8 mouse cellular contexts compared by ENCODE assay signal in the genomic region with DNA sequence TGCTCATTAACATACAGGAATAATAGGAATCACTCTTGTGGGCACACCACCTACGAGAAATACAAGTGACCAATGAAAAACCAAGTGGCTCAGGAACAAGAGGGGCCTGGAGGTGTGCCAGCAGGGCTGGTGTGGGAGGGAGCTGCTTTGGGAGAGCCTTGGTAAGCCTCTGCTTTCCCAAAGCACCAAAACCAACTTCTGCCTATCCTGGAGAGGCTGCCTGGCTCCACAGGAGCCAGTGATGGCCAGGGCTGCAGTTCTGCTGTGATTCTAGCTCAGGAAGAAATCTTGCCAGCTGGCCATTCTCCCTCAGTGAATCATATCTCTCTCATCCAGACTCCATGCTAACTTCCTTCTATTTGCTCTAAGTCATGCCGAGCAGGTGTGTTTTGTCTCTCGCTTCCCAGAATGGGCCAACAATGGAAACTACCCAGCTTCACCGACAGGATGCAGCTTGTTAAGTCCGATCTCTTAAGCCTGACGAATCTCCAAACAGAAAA. TPM values are rescaled to one million over a fixed set of nuclear protein-coding genes. Genes with fewer than 3 reads are reported as not detected.
A peak's percentile ranks its signal among the peaks of the same experiment; 100 is the strongest.
DNase-seq lines count a peak whose midpoint lies in the region; ATAC-seq and TF ChIP-seq lines count a peak whose summit lies in the region.

No protein-coding gene starts in this region.

- no peak overlapping the region for H3K27ac ChIP-seq in limb, embryonic 14.5 days (replicated peaks; ENCODE audit: low read depth, low read length)
- H3K27ac ChIP-seq in limb, embryonic 10.5 days, result no peak overlapping the region
- peak overlapping the region; percentile 74 for H3K27ac ChIP-seq in forebrain, embryonic 15.5 days (replicated peaks)
- peak overlapping the region; percentile 36 for H3K27ac ChIP-seq in layer of hippocampus, adult 2 months
- 0 out of 2 replicates have a peak overlapping the region, but pooled peaks have one; percentile 17 for H3K27ac ChIP-seq in midbrain, embryonic 10.5 days (replicated peaks)
- peak overlapping the region; percentile 82 for H3K27ac ChIP-seq in stomach, postnatal 0 days (replicated peaks)

- H3K4me3 ChIP-seq in limb, embryonic 14.5 days (replicated peaks; ENCODE audit: low read length), result no peak overlapping the region
- no peak overlapping the region for H3K4me3 ChIP-seq in limb, embryonic 10.5 days
- H3K4me3 ChIP-seq in forebrain, embryonic 15.5 days, result no peak overlapping the region
- H3K4me3 ChIP-seq in layer of hippocampus, adult 2 months, result no peak overlapping the region; the same call in 1 of the 2 replicates
- H3K4me3 ChIP-seq in midbrain, embryonic 10.5 days, result no peak overlapping the region
- H3K4me3 ChIP-seq in stomach, postnatal 0 days (ENCODE audit: low read depth, low read length), result no peak overlapping the region

- DNase-seq in limb, embryonic 14.5 days (ENCODE audit: low spot score), result peak; percentile 36
- no peak for DNase-seq in limb, embryonic 10.5 days (ENCODE audit: low spot score)
- peak; percentile 86 to 87 for DNase-seq in heart, postnatal 10 days
- peak; percentile 29 to 62 for DNase-seq in layer of hippocampus, adult 2 months (ENCODE audit: low spot score in 2 of 2)
- DNase-seq in midbrain, embryonic 10.5 days (ENCODE audit: low spot score), result no peak
- DNase-seq in stomach, postnatal 0 days (ENCODE audit: low spot score), result peak; percentile 66
- no peak for DNase-seq in B cell, adult 2 months

- H3K9me3 ChIP-seq in limb, embryonic 14.5 days (ENCODE audit: control insufficient read depth, low read length), result no peaks in the 10 kb centered on the region
- H3K9me3 ChIP-seq in limb, embryonic 10.5 days (replicated peaks), result no peaks in the 10 kb centered on the region
- H3K9me3 ChIP-seq in forebrain, embryonic 15.5 days, result no peaks in the 10 kb centered on the region
- H3K9me3 ChIP-seq in midbrain, embryonic 10.5 days (replicated peaks), result no peaks in the 10 kb centered on the region
- no peaks in the 10 kb centered on the region for H3K9me3 ChIP-seq in stomach, postnatal 0 days (ENCODE audit: control insufficient read depth, low read length)

- peak; percentile 50 for TF ChIP-seq CTCF in layer of hippocampus, adult 2 months (conservative IDR thresholded peaks at IDR 0.05)
- TF ChIP-seq CTCF in stomach, postnatal 0 days (IDR thresholded peaks at IDR 0.05; ENCODE audit: low read depth), result peak; percentile 55

- H3K27me3 ChIP-seq in limb, embryonic 14.5 days (ENCODE audit: control insufficient read depth, insufficient read depth, low read length), result no peaks in the 10 kb centered on the region
- no peaks in the 10 kb centered on the region for H3K27me3 ChIP-seq in limb, embryonic 10.5 days (ENCODE audit: low read depth, poor library complexity, severe bottlenecking)
- H3K27me3 ChIP-seq in forebrain, embryonic 15.5 days, result no peaks in the 10 kb centered on the region
- no peaks in the 10 kb centered on the region for H3K27me3 ChIP-seq in midbrain, embryonic 10.5 days (ENCODE audit: low read depth, poor library complexity, severe bottlenecking)
- H3K27me3 ChIP-seq in stomach, postnatal 0 days (ENCODE audit: control insufficient read depth, insufficient read depth, low read length), result no peaks in the 10 kb centered on the region

- peaks cover 15% of the 10 kb centered on the region for H3K4me1 ChIP-seq in limb, embryonic 14.5 days (ENCODE audit: control insufficient read depth, insufficient read depth, low read length)
- peaks cover 11% of the 10 kb centered on the region; the same call in 1 of the 2 replicates for H3K4me1 ChIP-seq in limb, embryonic 10.5 days
- H3K4me1 ChIP-seq in forebrain, embryonic 15.5 days, result peaks cover 48% of the 10 kb centered on the region
- H3K4me1 ChIP-seq in midbrain, embryonic 10.5 days, result 0 out of 2 replicates have a peak, but pooled peaks cover 3% of the 10 kb centered on the region
- H3K4me1 ChIP-seq in stomach, postnatal 0 days (replicated peaks; ENCODE audit: control insufficient read depth, insufficient read depth), result peaks cover 4% of the 10 kb centered on the region; the same call in 1 of the 2 replicates

- no peak overlapping the region for H3K4me2 ChIP-seq in limb, embryonic 14.5 days (replicated peaks; ENCODE audit: low read depth, low read length, severe bottlenecking)
- peak overlapping the region; percentile 10 for H3K4me2 ChIP-seq in forebrain, embryonic 15.5 days (replicated peaks)
- 0 out of 2 replicates have a peak overlapping the region, but pooled peaks have one; percentile 4 for H3K4me2 ChIP-seq in stomach, postnatal 0 days (replicated peaks; ENCODE audit: low read depth)

- no peak overlapping the region for H3K9ac ChIP-seq in limb, embryonic 14.5 days (ENCODE audit: low read depth, low read length, severe bottlenecking)
- no peak overlapping the region for H3K9ac ChIP-seq in forebrain, embryonic 15.5 days (replicated peaks)
- no peak overlapping the region for H3K9ac ChIP-seq in stomach, postnatal 0 days (ENCODE audit: low read length)

- no peak for ATAC-seq in limb, embryonic 14.5 days (ENCODE audit: low FRiP score, low read depth)
- peak; percentile 79 for ATAC-seq in forebrain, embryonic 15.5 days (replicated peaks)
- ATAC-seq in stomach, postnatal 0 days (ENCODE audit: low FRiP score, low TSS enrichment), result peak; percentile 87

- 80% methylated on average over 6 of the region's 6 CpGs for WGBS in limb, embryonic 14.5 days
- 88% methylated on average over 6 of the region's 6 CpGs for WGBS in limb, embryonic 10.5 days
- 10% methylated on average over 6 of the region's 6 CpGs for WGBS in forebrain, embryonic 15.5 days
- WGBS in midbrain, embryonic 10.5 days, result 77% methylated on average over 6 of the region's 6 CpGs
- WGBS in stomach, postnatal 0 days, result 7% methylated on average over 6 of the region's 6 CpGs

- H3K36me3 ChIP-seq in limb, embryonic 14.5 days (ENCODE audit: control insufficient read depth, insufficient read depth, low read length), result peaks cover 61% of the 10 kb centered on the region
- peaks cover 89% of the 10 kb centered on the region for H3K36me3 ChIP-seq in limb, embryonic 10.5 days
- peaks cover 19% of the 10 kb centered on the region; the same call in 1 of the 2 replicates for H3K36me3 ChIP-seq in forebrain, embryonic 15.5 days
- peaks cover 87% of the 10 kb centered on the region for H3K36me3 ChIP-seq in midbrain, embryonic 10.5 days
- H3K36me3 ChIP-seq in stomach, postnatal 0 days (ENCODE audit: control insufficient read depth, insufficient read depth, low read length), result peaks cover 11% of the 10 kb centered on the region

- TF ChIP-seq POLR2A in limb, embryonic 14.5 days (IDR thresholded peaks at IDR 0.05; ENCODE audit: borderline replicate concordance, extremely low read depth, insufficient read depth, insufficient read length), result no peak

- TF ChIP-seq EP300 in stomach, postnatal 0 days (optimal IDR thresholded peaks at IDR 0.05), result no peak

- intact Hi-C loops in heart, postnatal 10 days (cut with DNase I), result loop anchor here (5.0 kb wide), 1 partner anchor 47 kb away; a partner anchor contains a TSS

RNA-seq across cellular contexts. Expression of a gene that starts 49.2 kb away (rescaled TPM):
- 41.6 and 61.1 TPM in 2 replicates for polyA plus RNA-seq in limb, embryonic 14.5 days (2012; rRNA removed)
- polyA plus RNA-seq in limb, embryonic 14.5 days (2014; fragmentation: Nextera tagmentation; extraction: Ambion mirVana), result 71.8 and 73.7 TPM in 2 replicates
- polyA plus RNA-seq in limb, embryonic 10.5 days (2016; fragmentation: Nextera tagmentation; extraction: Ambion mirVana), result 37.0 and 39.6 TPM in 2 replicates
- 63.6 and 66.6 TPM in 2 replicates for polyA plus RNA-seq in forebrain, embryonic 15.5 days (2015; fragmentation: Nextera tagmentation; extraction: Ambion mirVana)
- total RNA-seq in heart, postnatal 10 days (2021), result 10 to 100 TPM; 32.7 to 33.8 TPM
- total RNA-seq in layer of hippocampus, adult 2 months (2021), result 10 to 100 TPM; 23.9 to 24.5 TPM
- 36.1 and 39.0 TPM in 2 replicates for polyA plus RNA-seq in midbrain, embryonic 10.5 days (2016; fragmentation: Nextera tagmentation; extraction: Ambion mirVana)
- polyA plus RNA-seq in stomach, postnatal 0 days (2015; fragmentation: Nextera tagmentation; extraction: Ambion mirVana), result 25.9 and 31.5 TPM in 2 replicates

RNA-seq across cellular contexts. Expression of a gene that starts 55.4 kb away (rescaled TPM):
- 11.7 and 16.9 TPM in 2 replicates for polyA plus RNA-seq in limb, embryonic 14.5 days (2012; rRNA removed)
- 15.7 and 16.8 TPM in 2 replicates for polyA plus RNA-seq in limb, embryonic 14.5 days (2014; fragmentation: Nextera tagmentation; extraction: Ambion mirVana)
- polyA plus RNA-seq in limb, embryonic 10.5 days (2016; fragmentation: Nextera tagmentation; extraction: Ambion mirVana), result 10.2 and 12.2 TPM in 2 replicates
- 25.6 and 26.2 TPM in 2 replicates for polyA plus RNA-seq in forebrain, embryonic 15.5 days (2015; fragmentation: Nextera tagmentation; extraction: Ambion mirVana)
- total RNA-seq in heart, postnatal 10 days (2021), result 10 to 100 TPM; 23.6 to 24.6 TPM
- 10 to 100 TPM; 26.0 to 28.5 TPM for total RNA-seq in layer of hippocampus, adult 2 months (2021)
- 8.6 and 9.1 TPM in 2 replicates for polyA plus RNA-seq in midbrain, embryonic 10.5 days (2016; fragmentation: Nextera tagmentation; extraction: Ambion mirVana)
- polyA plus RNA-seq in stomach, postnatal 0 days (2015; fragmentation: Nextera tagmentation; extraction: Ambion mirVana), result 10.0 and 10.9 TPM in 2 replicates

Comparison
In these comparisons a context has a peak if more than half of its experiments do, and no peak if none do; other contexts are left out.
1. DNase-seq: peak in limb, embryonic 14.5 days (single experiment), heart, postnatal 10 days (2 of 2), layer of hippocampus, adult 2 months (2 of 2) and stomach, postnatal 0 days (single experiment); none in limb, embryonic 10.5 days (single experiment), midbrain, embryonic 10.5 days (single experiment) and B cell, adult 2 months (0 of 2).
2. H3K27ac ChIP-seq: peak in forebrain, embryonic 15.5 days (single experiment), layer of hippocampus, adult 2 months (single experiment), midbrain, embryonic 10.5 days (single experiment) and stomach, postnatal 0 days (single experiment); none in limb, embryonic 14.5 days (single experiment) and limb, embryonic 10.5 days (single experiment).